Mouse (Mus musculus) bone marrow, adult 2 months (tissue): ENCODE results near the gene Zbtb21.

ENCODE experiments used
- CTCF ChIP-seq: fragments of 200-500 bp; IDR thresholded peaks from 2 replicates; pipeline ENCODE4 v1.5.1; 2011; ENCODE audit warnings: low read length, control low read depth; ENCODE audit not compliant: control insufficient read depth, insufficient read depth
- POLR2A ChIP-seq: fragments of 200-500 bp; IDR thresholded peaks from 2 replicates; pipeline ENCODE4 v1.6.1; 2011; ENCODE audit warnings: low read depth, mild to moderate bottlenecking, control low read depth, low read length, borderline replicate concordance; ENCODE audit not compliant: control insufficient read depth

DNA sequence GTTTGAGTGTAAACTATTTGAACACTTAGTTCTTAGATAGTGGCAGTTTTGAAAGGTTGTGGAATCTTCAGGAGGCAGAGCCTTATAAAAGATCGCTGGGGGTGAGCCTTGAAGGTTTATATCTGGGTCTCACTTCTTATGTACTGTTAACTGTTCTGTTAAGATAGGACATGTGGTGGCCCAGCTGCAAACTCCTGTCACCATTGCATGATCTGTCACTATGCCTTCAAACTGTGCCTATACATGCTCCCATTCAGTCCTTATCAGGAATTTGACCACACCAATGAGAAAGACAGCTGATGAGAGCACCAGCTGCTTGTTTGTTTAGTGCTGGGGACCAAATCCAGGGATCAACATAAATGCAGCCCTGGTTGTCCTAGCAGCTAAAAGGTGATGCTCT is 14.9 kb upstream of the Zbtb21 start:
- TF ChIP-seq CTCF (no peak), POLR2A (no peak)
